Mouse (Mus musculus): ENCODE results near the gene Nostrin. TPM values are rescaled to one million over a fixed set of nuclear protein-coding genes. Genes with fewer than 3 reads are reported as not detected.

The Nostrin gene
- total RNA-seq, 1 experiment from 2014 or later: 4.4 TPM

Other genes starting within 250 kb of the Nostrin start
- gene Spc25, start 70.4 kb downstream of the Nostrin start, total RNA-seq (2017): 88.0 and 92.6 TPM in 2 replicates
- gene G6pc2, start 75.3 kb downstream of the Nostrin start, total RNA-seq (2017): not detected in 2 replicates
- gene Abcb11, start 206.8 kb downstream of the Nostrin start, total RNA-seq (2017): not detected in 2 replicates
- 0.09 and 1.1 TPM in 2 replicates for gene Dhrs9, start 244.6 kb downstream of the Nostrin start, total RNA-seq (2017)

Data from common myeloid progenitor, adult 5-6 weeks (primary cell).